ENCODE assay signal across 25 mouse cellular contexts in the genomic region with DNA sequence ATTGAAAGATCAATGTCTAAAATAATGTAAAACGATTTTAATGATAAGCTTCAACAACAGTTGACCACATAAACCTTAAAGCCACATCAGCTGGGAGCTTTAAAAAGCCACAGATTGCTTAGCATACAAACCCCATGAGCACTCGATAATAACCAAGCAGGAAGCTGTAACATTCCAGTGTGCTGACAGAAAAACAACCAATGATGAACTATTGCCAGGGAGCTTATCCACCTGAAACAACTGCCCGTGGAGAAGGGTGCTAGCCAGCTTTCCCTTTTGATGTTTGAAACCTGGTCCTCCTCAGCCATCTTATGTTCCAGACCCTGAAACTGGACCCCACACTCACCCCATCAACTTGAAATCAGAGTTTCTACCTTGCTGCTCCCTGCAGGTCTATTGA. TPM values are rescaled to one million over a fixed set of nuclear protein-coding genes. Genes with fewer than 3 reads are reported as not detected.
DNase-seq lines count a peak whose midpoint lies in the region; ATAC-seq and TF ChIP-seq lines count a peak whose summit lies in the region.
"Had no signal": no experiment of that assay in that cellular context is flagged by ENCODE, and none has a peak within 500 bp of the region (broad histone marks: within the 10 kb centered on the region; RNA-seq: fewer than 3 reads in every experiment).

No protein-coding gene starts in this region.

- H3K9ac ChIP-seq in kidney, embryonic 15.5 days: no peak overlapping the region
- no peak overlapping the region for H3K9ac ChIP-seq in heart, adult 2 months (ENCODE audit: low read depth, low read length)
- H3K9ac ChIP-seq: embryonic facial prominence, embryonic 15.5 days; heart, embryonic 15.5 days; hindbrain, embryonic 15.5 days had no signal

- CTCF ChIA-PET in Patski (lab: Charles Lee): interaction anchor here (1.0 to 1.9 kb wide), 6 partner anchors 10 to 24 kb away, joined by 3 to 5 read pairs (median 4); no protein-coding TSS in a partner anchor

- POLR2A ChIA-PET in Patski (lab: Charles Lee): interaction anchor here (0.9 kb wide), 1 partner anchor 13 kb away, joined by 4 read pairs; no protein-coding TSS in a partner anchor

- TF ChIP-seq EP300 in heart, adult 2 months (IDR thresholded peaks at IDR 0.05; ENCODE audit: insufficient read depth, low read depth, low read length): no peak

- peaks cover 14% of the 10 kb centered on the region for H3K4me1 ChIP-seq in kidney, embryonic 15.5 days
- H3K4me1 ChIP-seq in heart, adult 2 months (ENCODE audit: control insufficient read depth, insufficient read depth, low read length): no peaks in the 10 kb centered on the region
- H3K4me1 ChIP-seq: embryonic facial prominence, embryonic 15.5 days; forebrain, embryonic 10.5 days; heart, embryonic 15.5 days; hindbrain, embryonic 15.5 days had no signal

- WGBS in kidney, embryonic 15.5 days: 13% methylated on average over 3 of the region's 3 CpGs
- WGBS in heart, adult 2 months: 9% methylated on average over 3 of the region's 3 CpGs

- in situ Hi-C loops in Patski (cut with MboI; ENCODE audit: low pct_unique_long_range_greater_than_20kb): no loop called here

- H3K27me3 ChIP-seq in kidney, embryonic 15.5 days: no peaks in the 10 kb centered on the region
- no peaks in the 10 kb centered on the region for H3K27me3 ChIP-seq in Patski
- H3K27me3 ChIP-seq in heart, adult 2 months (ENCODE audit: control insufficient read depth, insufficient read depth, low read length): no peaks in the 10 kb centered on the region
- H3K27me3 ChIP-seq: embryonic facial prominence, embryonic 15.5 days; heart, embryonic 15.5 days; hindbrain, embryonic 15.5 days had no signal

- 0 out of 2 replicates have a peak, but pooled peaks have one; percentile 33 for ATAC-seq in kidney, embryonic 15.5 days (replicated peaks; ENCODE audit: low FRiP score)
- peak; percentile 67 for ATAC-seq in Patski
- ATAC-seq: activated CD4-positive, CD25-positive, alpha-beta regulatory T cell, adult 4 months; forebrain, embryonic 14.5 days; inflammation-experienced regulatory T-cells, adult 6 months had no signal

- TF ChIP-seq CTCF in Patski (IDR thresholded peaks at IDR 0.05): no peak
- no peak for TF ChIP-seq CTCF in heart, adult 2 months (IDR thresholded peaks at IDR 0.05)

- H3K4me3 ChIP-seq in kidney, embryonic 15.5 days (replicated peaks): no peak overlapping the region
- no peak overlapping the region for H3K4me3 ChIP-seq in heart, adult 2 months
- H3K4me3 ChIP-seq: embryonic facial prominence, embryonic 15.5 days; erythroblast, embryonic 14.5 days; forebrain, embryonic 10.5 days; heart, embryonic 15.5 days; hindbrain, embryonic 15.5 days had no signal

- no peaks in the 10 kb centered on the region for H3K9me3 ChIP-seq in kidney, embryonic 15.5 days (replicated peaks)
- H3K9me3 ChIP-seq: embryonic facial prominence, embryonic 15.5 days; forebrain, embryonic 10.5 days; heart, embryonic 15.5 days; hindbrain, embryonic 15.5 days had no signal

- H3K4me2 ChIP-seq in kidney, embryonic 15.5 days: no peak overlapping the region
- H3K4me2 ChIP-seq: embryonic facial prominence, embryonic 15.5 days; heart, embryonic 11.5 days; heart, embryonic 15.5 days; hindbrain, embryonic 15.5 days had no signal

- no peak for TF ChIP-seq POLR2A in heart, adult 2 months (IDR thresholded peaks at IDR 0.05; ENCODE audit: insufficient read depth, low read depth, low read length)

- H3K79me2 ChIP-seq in heart, adult 2 months (replicated peaks; ENCODE audit: control insufficient read depth, insufficient read depth, low read length): no peaks in the 10 kb centered on the region

- intact Hi-C loops in heart, adult 2 months (cut with DNase I): no loop called here

- 0 out of 2 replicates have a peak overlapping the region, but pooled peaks have one; percentile 29 for H3K27ac ChIP-seq in kidney, embryonic 15.5 days
- H3K27ac ChIP-seq in heart, adult 2 months: no peak overlapping the region
- H3K27ac ChIP-seq: embryonic facial prominence, embryonic 15.5 days; forebrain, embryonic 10.5 days; heart, embryonic 15.5 days; hindbrain, embryonic 15.5 days had no signal

- no peak for DNase-seq in kidney, postnatal 14 days
- DNase-seq in 416B (ENCODE audit: low read depth): peak; percentile 26
- no peak for DNase-seq in Patski (ENCODE audit: low read depth, low spot score)
- DNase-seq in mesoderm, embryonic 11.5 days (ENCODE audit: low read depth, low spot score): peak; percentile 4
- DNase-seq in heart, adult 2 months: no peak
- DNase-seq: adrenal gland, postnatal 14 days; cerebellum, adult 11-12 months; cerebellum, adult 9-10 months; cerebellum, postnatal 25 days; gastrocnemius, postnatal 10 days; heart, adult 18-20 months; heart, postnatal 14 days had no signal

- H3K36me3 ChIP-seq in kidney, embryonic 15.5 days: no peaks in the 10 kb centered on the region
- no peaks in the 10 kb centered on the region for H3K36me3 ChIP-seq in heart, adult 2 months (ENCODE audit: control insufficient read depth, insufficient read depth, low read length)
- H3K36me3 ChIP-seq: embryonic facial prominence, embryonic 15.5 days; forebrain, embryonic 10.5 days; heart, embryonic 15.5 days; hindbrain, embryonic 15.5 days had no signal

RNA-seq across cellular contexts. Expression of a gene that starts 22.4 kb away (rescaled TPM):
- not detected in 2 replicates for polyA plus RNA-seq in kidney, embryonic 15.5 days (2015; fragmentation: Nextera tagmentation; extraction: Ambion mirVana)
- polyA plus RNA-seq in Patski (2021): not detected
- not detected for total RNA-seq in heart, adult 2 months (2021)
- not detected in 2 replicates for polyA plus RNA-seq in heart, adult 2 months (2012; rRNA removed)
- total RNA-seq: adrenal gland, postnatal 14 days; gastrocnemius, postnatal 10 days; gastrocnemius, postnatal 4 days; heart, adult 18-20 months; heart, postnatal 14 days; hematopoietic stem cell, adult 5-6 weeks had no signal
- polyA plus RNA-seq: activated CD4-positive, CD25-positive, alpha-beta regulatory T cell, adult 4 months; cortical plate, adult 2 months; embryonic facial prominence, embryonic 15.5 days; erythroblast, embryonic 14.5 days; forebrain, embryonic 14.5 days; heart, embryonic 11.5 days; heart, embryonic 15.5 days; hindbrain, embryonic 15.5 days; inflammation-experienced regulatory T-cells, adult 6 months had no signal

Comparison
In these comparisons a context has a peak if more than half of its experiments do, and no peak if none do; other contexts are left out.
1. DNase-seq: peak in 416B (single experiment) and mesoderm, embryonic 11.5 days (single experiment); none in kidney, postnatal 14 days (single experiment), Patski (single experiment) and heart, adult 2 months (0 of 2).